Mouse (Mus musculus): ENCODE measurements around the gene Gm6217.
"Not testable (repeated sequence)": the region's sequence is repeated elsewhere in the genome, so short reads cannot be mapped to it uniquely, and the experiment has no call there.

Gm6217 gene

DNA sequence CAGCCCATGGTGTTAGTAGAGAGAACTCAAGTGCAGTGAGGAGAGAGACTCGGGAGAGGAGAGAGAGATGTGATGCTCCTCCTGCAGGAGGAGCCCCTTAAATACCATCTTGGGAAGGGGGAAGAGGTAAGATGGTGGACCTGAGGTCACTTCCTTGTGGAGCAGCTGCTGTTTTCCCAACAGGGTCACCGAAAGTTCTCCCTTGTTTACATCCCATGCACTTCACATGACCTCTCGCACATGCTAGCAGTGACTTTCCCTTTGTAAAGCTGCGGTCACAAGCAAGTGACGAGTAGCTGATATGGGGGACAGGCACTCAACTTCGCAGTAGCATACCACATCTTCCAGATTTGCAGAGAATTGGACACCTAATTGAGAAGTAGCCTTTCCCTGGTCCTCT is at the start of gene Gm6217:
Gene Gm6217 (minus strand): TSS at position 74 of the 400 bp plus-strand sequence.
- not testable (repeated sequence) for H3K36me3 ChIP-seq (ENCODE audit: insufficient read depth, low read length); H3K4me3 ChIP-seq (replicated peaks; ENCODE audit: low read length); H3K4me1 ChIP-seq (replicated peaks; ENCODE audit: low read depth, low read length); H3K27me3 ChIP-seq (ENCODE audit: insufficient read depth, low read length)
- peaks cover 41% of the 10 kb centered on the region for H3K9me3 ChIP-seq (ENCODE audit: low read length)

DNA sequence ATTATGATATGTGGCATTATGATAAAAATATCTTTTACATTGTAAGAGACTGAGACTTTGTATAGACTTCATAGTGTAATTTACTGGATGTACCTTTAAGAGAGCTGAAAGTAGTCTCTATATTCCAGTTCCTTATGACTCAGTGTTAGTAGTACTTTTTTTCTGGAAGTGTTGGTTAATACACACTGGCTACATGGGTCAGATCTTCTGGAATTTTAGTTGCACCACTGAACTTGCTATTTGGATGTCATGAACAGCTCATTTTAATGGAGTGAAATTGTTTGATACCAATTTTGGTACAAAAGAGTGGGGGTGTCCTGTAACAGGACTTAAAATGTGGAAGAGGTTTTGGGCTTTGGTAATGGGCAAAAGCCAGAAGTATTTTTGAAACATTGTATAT is 46.6 kb upstream of the Gm6217 start:
- no peaks in the 10 kb centered on the region for H3K27me3 ChIP-seq (ENCODE audit: insufficient read depth, low read length)
- no peak overlapping the region for H3K4me3 ChIP-seq (replicated peaks; ENCODE audit: low read length)
- H3K36me3 ChIP-seq (ENCODE audit: insufficient read depth, low read length), result no peaks in the 10 kb centered on the region
- TF ChIP-seq NANOG (IDR thresholded peaks at IDR 0.05; ENCODE audit: borderline replicate concordance, low read length) (no peak), POU5F1 (IDR thresholded peaks at IDR 0.05; ENCODE audit: borderline replicate concordance, low read length) (no peak), CTCF (conservative IDR thresholded peaks at IDR 0.05; ENCODE audit: low read length) (no peak)
- no peaks in the 10 kb centered on the region for H3K4me1 ChIP-seq (replicated peaks; ENCODE audit: low read depth, low read length)
- H3K9me3 ChIP-seq (ENCODE audit: low read length), result no peaks in the 10 kb centered on the region

DNA sequence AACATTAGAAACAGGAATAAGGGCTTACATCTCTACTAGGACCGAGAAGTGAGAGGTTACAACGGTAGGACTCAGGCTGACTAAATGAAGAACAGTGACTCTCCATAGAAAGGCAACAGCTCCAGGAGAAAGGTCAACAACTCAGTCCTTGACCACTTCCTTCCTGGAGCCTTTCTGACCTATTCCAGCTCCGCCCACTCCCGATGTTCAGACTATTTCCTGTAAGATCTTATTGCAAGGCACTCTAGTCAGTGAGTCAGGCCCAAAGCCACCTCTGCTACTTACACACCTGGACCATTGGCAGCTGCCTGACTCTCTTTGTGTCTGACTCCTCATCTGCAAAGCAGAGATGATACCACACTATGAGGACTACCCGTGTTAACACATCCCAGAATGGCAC is 44.6 kb upstream of the Gm6217 start:
- Histone ChIP-seq H3K4me3 (replicated peaks; ENCODE audit: low read length) (no peak overlapping the region), H3K9me3 (ENCODE audit: low read length) (no peaks in the 10 kb centered on the region), H3K36me3 (ENCODE audit: insufficient read depth, low read length) (no peaks in the 10 kb centered on the region), H3K4me1 (replicated peaks; ENCODE audit: low read depth, low read length) (no peaks in the 10 kb centered on the region), H3K27me3 (ENCODE audit: insufficient read depth, low read length) (no peaks in the 10 kb centered on the region)
- no peak for TF ChIP-seq CTCF (conservative IDR thresholded peaks at IDR 0.05; ENCODE audit: low read length)
- TF ChIP-seq POU5F1 (IDR thresholded peaks at IDR 0.05; ENCODE audit: borderline replicate concordance, low read length), result no peak
- TF ChIP-seq NANOG (IDR thresholded peaks at IDR 0.05; ENCODE audit: borderline replicate concordance, low read length), result no peak

DNA sequence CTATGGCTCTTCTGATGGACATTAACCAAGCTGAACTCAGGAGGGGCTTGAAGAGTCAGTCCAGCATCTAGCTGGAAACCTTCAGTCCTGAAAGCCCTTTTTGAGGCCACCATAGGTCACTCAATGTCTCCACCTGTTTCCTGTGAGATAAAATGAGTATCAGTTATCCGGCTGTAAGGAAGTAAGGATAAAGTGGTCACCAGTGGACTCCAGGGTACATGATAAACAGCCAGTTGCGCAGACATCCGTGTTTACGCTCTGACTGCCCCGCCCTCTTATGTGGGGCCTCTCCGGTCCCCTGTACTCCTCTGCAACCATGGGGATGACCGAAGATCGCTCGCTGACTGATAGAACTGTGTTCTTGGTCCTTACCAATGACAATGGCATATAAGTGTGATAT is 43.1 kb upstream of the Gm6217 start:
- no peaks in the 10 kb centered on the region for H3K4me1 ChIP-seq (replicated peaks; ENCODE audit: low read depth, low read length)
- TF ChIP-seq POU5F1 (IDR thresholded peaks at IDR 0.05; ENCODE audit: borderline replicate concordance, low read length), result no peak
- no peak for TF ChIP-seq NANOG (IDR thresholded peaks at IDR 0.05; ENCODE audit: borderline replicate concordance, low read length)
- TF ChIP-seq CTCF (conservative IDR thresholded peaks at IDR 0.05; ENCODE audit: low read length), result no peak
- no peaks in the 10 kb centered on the region for H3K36me3 ChIP-seq (ENCODE audit: insufficient read depth, low read length)
- H3K9me3 ChIP-seq (ENCODE audit: low read length), result no peaks in the 10 kb centered on the region
- H3K27me3 ChIP-seq (ENCODE audit: insufficient read depth, low read length), result no peaks in the 10 kb centered on the region
- H3K4me3 ChIP-seq (replicated peaks; ENCODE audit: low read length), result no peak overlapping the region

DNA sequence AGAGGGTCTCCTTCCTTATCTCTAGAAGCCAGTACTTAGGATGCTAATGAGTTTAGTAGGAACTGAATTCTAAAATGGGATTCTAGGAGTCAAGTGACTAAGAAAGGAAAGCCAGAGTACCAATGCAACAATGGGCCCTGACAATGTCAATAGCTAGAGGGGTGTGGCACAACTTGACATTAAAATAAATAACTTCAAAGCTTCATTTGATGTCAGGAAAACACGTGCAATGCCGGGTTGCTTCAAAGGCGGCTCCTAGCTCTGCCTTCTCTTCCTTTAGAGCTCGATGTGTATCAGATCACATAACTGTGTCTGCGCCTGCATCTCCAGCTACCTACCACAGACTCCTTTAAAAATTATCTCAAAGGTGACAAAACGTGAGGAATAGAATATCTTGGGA is 42.7 kb upstream of the Gm6217 start:
- Histone ChIP-seq H3K4me3 (replicated peaks; ENCODE audit: low read length) (no peak overlapping the region), H3K9me3 (ENCODE audit: low read length) (no peaks in the 10 kb centered on the region), H3K4me1 (replicated peaks; ENCODE audit: low read depth, low read length) (no peaks in the 10 kb centered on the region), H3K36me3 (ENCODE audit: insufficient read depth, low read length) (no peaks in the 10 kb centered on the region), H3K27me3 (ENCODE audit: insufficient read depth, low read length) (no peaks in the 10 kb centered on the region)
- no peak for TF ChIP-seq POU5F1 (IDR thresholded peaks at IDR 0.05; ENCODE audit: borderline replicate concordance, low read length)
- no peak for TF ChIP-seq CTCF (conservative IDR thresholded peaks at IDR 0.05; ENCODE audit: low read length)
- no peak for TF ChIP-seq NANOG (IDR thresholded peaks at IDR 0.05; ENCODE audit: borderline replicate concordance, low read length)

DNA sequence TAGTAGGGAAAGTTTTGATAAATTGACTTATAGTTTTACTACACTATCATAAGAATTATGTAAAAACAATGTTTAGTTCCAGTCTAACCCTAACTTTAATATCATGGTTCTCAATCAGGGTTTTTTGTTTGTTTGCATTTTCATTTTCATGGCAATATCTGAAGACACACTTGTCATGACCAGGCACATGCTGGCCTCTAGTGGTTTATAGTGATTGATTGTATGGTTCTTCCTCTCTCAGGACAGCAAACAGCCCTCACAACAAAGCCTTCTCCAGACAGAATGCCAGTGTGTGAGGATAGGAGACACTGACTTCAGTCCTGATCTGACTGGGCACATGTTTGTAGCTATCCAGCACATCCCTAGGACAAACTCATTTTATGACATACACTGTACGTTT is 42.0 kb upstream of the Gm6217 start:
- Histone ChIP-seq H3K4me1 (replicated peaks; ENCODE audit: low read depth, low read length) (no peaks in the 10 kb centered on the region), H3K4me3 (replicated peaks; ENCODE audit: low read length) (no peak overlapping the region), H3K9me3 (ENCODE audit: low read length) (no peaks in the 10 kb centered on the region), H3K27me3 (ENCODE audit: insufficient read depth, low read length) (no peaks in the 10 kb centered on the region), H3K36me3 (ENCODE audit: insufficient read depth, low read length) (no peaks in the 10 kb centered on the region)
- no peak for TF ChIP-seq POU5F1 (IDR thresholded peaks at IDR 0.05; ENCODE audit: borderline replicate concordance, low read length)
- no peak for TF ChIP-seq CTCF (conservative IDR thresholded peaks at IDR 0.05; ENCODE audit: low read length)
- TF ChIP-seq NANOG (IDR thresholded peaks at IDR 0.05; ENCODE audit: borderline replicate concordance, low read length), result no peak

DNA sequence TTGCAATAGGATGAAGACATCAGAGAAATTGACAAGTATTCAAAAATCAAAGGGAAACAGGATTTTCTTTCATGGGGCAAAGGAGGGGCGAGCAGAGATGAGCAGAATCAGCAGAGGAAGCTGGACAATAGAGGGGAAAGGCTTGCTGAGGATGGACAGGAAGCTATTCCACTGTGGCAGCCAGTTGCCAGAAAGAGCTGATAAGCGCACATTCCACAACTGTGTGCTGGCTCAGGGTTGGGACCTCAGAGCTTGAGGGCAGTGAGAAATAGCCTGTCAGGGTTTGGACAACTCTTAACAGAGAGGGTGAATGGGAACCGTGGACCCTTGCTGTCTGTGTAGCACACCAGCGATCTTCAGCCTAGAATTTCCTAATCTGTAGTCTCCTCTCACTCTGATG is 40.8 kb upstream of the Gm6217 start:
- Histone ChIP-seq H3K9me3 (ENCODE audit: low read length) (no peaks in the 10 kb centered on the region), H3K4me1 (replicated peaks; ENCODE audit: low read depth, low read length) (no peaks in the 10 kb centered on the region), H3K4me3 (replicated peaks; ENCODE audit: low read length) (no peak overlapping the region), H3K27me3 (ENCODE audit: insufficient read depth, low read length) (no peaks in the 10 kb centered on the region), H3K36me3 (ENCODE audit: insufficient read depth, low read length) (no peaks in the 10 kb centered on the region)
- TF ChIP-seq NANOG (IDR thresholded peaks at IDR 0.05; ENCODE audit: borderline replicate concordance, low read length) (no peak), POU5F1 (IDR thresholded peaks at IDR 0.05; ENCODE audit: borderline replicate concordance, low read length) (no peak), CTCF (conservative IDR thresholded peaks at IDR 0.05; ENCODE audit: low read length) (no peak)

DNA sequence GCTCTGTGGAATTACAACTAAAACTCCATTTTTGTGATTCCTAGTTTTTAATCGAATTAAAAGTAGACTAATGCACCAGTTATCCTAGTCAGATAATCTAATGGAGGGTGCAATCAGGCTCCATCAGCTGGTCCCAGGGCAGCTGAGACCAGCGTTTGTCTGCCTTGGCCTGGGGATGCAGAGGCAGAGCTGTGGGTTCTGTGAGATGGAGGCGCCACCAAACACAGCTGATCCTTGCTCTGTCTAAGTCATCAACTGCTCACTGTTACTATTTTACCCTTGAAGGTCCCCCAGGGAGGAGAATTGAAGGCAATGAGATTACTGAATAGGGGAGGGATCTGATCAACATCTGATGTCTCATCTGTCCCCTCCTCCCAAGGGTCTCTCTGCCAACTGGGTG is 35.2 kb upstream of the Gm6217 start:
- no peaks in the 10 kb centered on the region for H3K4me1 ChIP-seq (replicated peaks; ENCODE audit: low read depth, low read length)
- H3K4me3 ChIP-seq (replicated peaks; ENCODE audit: low read length), result no peak overlapping the region
- H3K9me3 ChIP-seq (ENCODE audit: low read length), result no peaks in the 10 kb centered on the region
- H3K36me3 ChIP-seq (ENCODE audit: insufficient read depth, low read length), result no peaks in the 10 kb centered on the region
- H3K27me3 ChIP-seq (ENCODE audit: insufficient read depth, low read length), result no peaks in the 10 kb centered on the region
- TF ChIP-seq CTCF (conservative IDR thresholded peaks at IDR 0.05; ENCODE audit: low read length) (no peak), NANOG (IDR thresholded peaks at IDR 0.05; ENCODE audit: borderline replicate concordance, low read length) (no peak), POU5F1 (IDR thresholded peaks at IDR 0.05; ENCODE audit: borderline replicate concordance, low read length) (no peak)

DNA sequence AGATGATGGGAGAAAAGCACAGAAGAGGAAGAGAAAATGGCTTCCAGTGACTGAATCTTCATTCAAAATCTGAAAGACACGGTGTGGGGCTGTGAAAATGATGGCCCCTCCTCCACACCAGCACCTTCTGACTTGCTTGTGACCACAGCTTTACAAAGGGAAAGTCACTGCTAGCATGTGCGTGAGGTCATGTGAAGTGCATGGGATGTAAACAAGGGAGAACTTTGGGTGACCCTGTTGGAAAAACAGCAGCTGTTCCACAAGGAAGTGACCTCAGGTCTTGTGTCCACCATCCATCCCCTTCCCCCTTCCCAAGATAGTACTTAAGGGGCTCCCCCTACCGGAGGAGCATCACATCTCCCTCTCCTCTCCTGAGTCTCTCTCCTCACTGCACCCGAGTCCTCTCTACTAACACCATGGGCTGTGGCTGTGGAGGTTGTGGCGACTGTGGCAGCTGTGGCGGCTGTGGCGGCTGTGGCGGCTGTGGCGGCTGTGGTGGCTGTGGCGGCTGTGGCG is 28.7 kb upstream of the Gm6217 start, which contains the start of gene Gm47955:
Gene Gm47955 (plus strand): TSS at position 417 of the 516 bp plus-strand sequence.
- no peaks in the 10 kb centered on the region for H3K36me3 ChIP-seq (ENCODE audit: insufficient read depth, low read length)
- no peaks in the 10 kb centered on the region for H3K27me3 ChIP-seq (ENCODE audit: insufficient read depth, low read length)
- TF ChIP-seq POU5F1 (IDR thresholded peaks at IDR 0.05; ENCODE audit: borderline replicate concordance, low read length), result no peak
- TF ChIP-seq NANOG (IDR thresholded peaks at IDR 0.05; ENCODE audit: borderline replicate concordance, low read length), result no peak
- 0 out of 2 replicates have a peak, but pooled peaks have one; percentile 17 for TF ChIP-seq CTCF (conservative IDR thresholded peaks at IDR 0.05; ENCODE audit: low read length)
- H3K4me3 ChIP-seq (replicated peaks; ENCODE audit: low read length), result peak within 1 kb of the TSS; percentile 65
- H3K9me3 ChIP-seq (ENCODE audit: low read length), result no peaks in the 10 kb centered on the region
- no peaks in the 10 kb centered on the region for H3K4me1 ChIP-seq (replicated peaks; ENCODE audit: low read depth, low read length)

DNA sequence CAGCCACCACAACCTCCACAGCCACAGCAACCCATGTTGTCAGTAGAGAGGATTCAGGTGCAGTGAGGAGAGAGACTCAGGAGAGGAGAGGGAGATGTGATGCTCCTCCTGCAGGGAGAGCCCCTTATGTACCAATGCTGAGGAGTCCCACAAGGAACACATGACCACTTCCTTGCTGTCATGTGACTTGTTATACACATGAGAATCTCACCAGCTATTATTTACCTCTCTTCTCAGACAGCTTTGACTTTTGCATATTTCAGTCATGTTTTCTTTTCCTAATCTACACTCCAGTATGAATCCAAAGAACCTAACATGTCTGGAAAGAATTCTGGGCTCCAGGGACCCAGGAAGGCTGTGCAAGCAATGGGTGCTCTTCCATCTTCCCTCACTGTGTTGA is 24.7 kb upstream of the Gm6217 start, which contains the start of gene Gm7544:
Gene Gm7544 (minus strand): TSS at position 101 of the 400 bp plus-strand sequence.
- not testable (repeated sequence) for H3K36me3 ChIP-seq (ENCODE audit: insufficient read depth, low read length); H3K4me1 ChIP-seq (replicated peaks; ENCODE audit: low read depth, low read length); H3K4me3 ChIP-seq (replicated peaks; ENCODE audit: low read length); H3K27me3 ChIP-seq (ENCODE audit: insufficient read depth, low read length); H3K9me3 ChIP-seq (ENCODE audit: low read length)
